Comparison of ENCODE assay signal across 30 mouse cellular contexts in genomic region chr13:54781086-54781485, GRCm38 (mm10). TPM values are rescaled to one million over a fixed set of nuclear protein-coding genes. Genes with fewer than 3 reads are reported as not detected.
DNase-seq lines count a peak whose midpoint lies in the region; ATAC-seq and TF ChIP-seq lines count a peak whose summit lies in the region.
"Had no signal": no experiment of that assay in that cellular context is flagged by ENCODE, and none has a peak within 500 bp of the region (broad histone marks: within the 10 kb centered on the region; RNA-seq: fewer than 3 reads in every experiment).

No protein-coding gene starts in this region.

- H3K27ac ChIP-seq in forebrain, embryonic 13.5 days: peak overlapping the region; percentile 25; the same call in 1 of the 2 replicates
- no peak overlapping the region for H3K27ac ChIP-seq in forebrain, embryonic 11.5 days (ENCODE audit: low read depth, low read length)
- 0 out of 2 replicates have a peak overlapping the region, but pooled peaks have one; percentile 11 for H3K27ac ChIP-seq in hindbrain, postnatal 0 days
- no peak overlapping the region for H3K27ac ChIP-seq in hindbrain, embryonic 14.5 days
- peak overlapping the region; percentile 44; the same call in 1 of the 2 replicates for H3K27ac ChIP-seq in midbrain, embryonic 13.5 days
- H3K27ac ChIP-seq in midbrain, embryonic 10.5 days (replicated peaks): no peak overlapping the region
- H3K27ac ChIP-seq: forebrain, embryonic 12.5 days; heart, embryonic 15.5 days; hindbrain, embryonic 15.5 days; limb, embryonic 13.5 days; liver, embryonic 12.5 days; neural tube, embryonic 12.5 days; stomach, postnatal 0 days had no signal

- TF ChIP-seq CTCF in hindbrain, postnatal 0 days (IDR thresholded peaks at IDR 0.05; ENCODE audit: low read depth): no peak

- no peak overlapping the region for H3K9ac ChIP-seq in forebrain, embryonic 13.5 days
- H3K9ac ChIP-seq in forebrain, embryonic 11.5 days (ENCODE audit: low read length): no peak overlapping the region
- H3K9ac ChIP-seq in hindbrain, postnatal 0 days (replicated peaks; ENCODE audit: low read length): no peak overlapping the region
- no peak overlapping the region for H3K9ac ChIP-seq in hindbrain, embryonic 14.5 days
- H3K9ac ChIP-seq in midbrain, embryonic 13.5 days (replicated peaks): no peak overlapping the region
- H3K9ac ChIP-seq: forebrain, embryonic 12.5 days; heart, embryonic 15.5 days; hindbrain, embryonic 15.5 days; limb, embryonic 13.5 days; liver, embryonic 12.5 days; neural tube, embryonic 12.5 days had no signal

- H3K4me1 ChIP-seq in forebrain, embryonic 13.5 days: peaks cover 8% of the 10 kb centered on the region
- H3K4me1 ChIP-seq in forebrain, embryonic 11.5 days (replicated peaks; ENCODE audit: control insufficient read depth, insufficient read depth, low read length): no peaks in the 10 kb centered on the region
- H3K4me1 ChIP-seq in hindbrain, postnatal 0 days (ENCODE audit: insufficient read depth, low read length): 0 out of 2 replicates have a peak, but pooled peaks cover 5% of the 10 kb centered on the region
- H3K4me1 ChIP-seq in hindbrain, embryonic 14.5 days (replicated peaks; ENCODE audit: control insufficient read depth, insufficient read depth, low read length): no peaks in the 10 kb centered on the region
- peaks cover 6% of the 10 kb centered on the region; the same call in 1 of the 2 replicates for H3K4me1 ChIP-seq in midbrain, embryonic 13.5 days (replicated peaks)
- no peaks in the 10 kb centered on the region for H3K4me1 ChIP-seq in midbrain, embryonic 10.5 days
- H3K4me1 ChIP-seq: forebrain, embryonic 12.5 days; liver, embryonic 12.5 days; neural tube, embryonic 12.5 days had no signal

- no peak overlapping the region for H3K4me3 ChIP-seq in forebrain, embryonic 13.5 days
- H3K4me3 ChIP-seq in forebrain, embryonic 11.5 days (ENCODE audit: low read depth, low read length): no peak overlapping the region
- H3K4me3 ChIP-seq in hindbrain, postnatal 0 days (ENCODE audit: low read length): no peak overlapping the region
- H3K4me3 ChIP-seq in hindbrain, embryonic 14.5 days (replicated peaks; ENCODE audit: low read length): no peak overlapping the region
- H3K4me3 ChIP-seq in midbrain, embryonic 13.5 days (replicated peaks): no peak overlapping the region
- H3K4me3 ChIP-seq in midbrain, embryonic 10.5 days: no peak overlapping the region
- H3K4me3 ChIP-seq: forebrain, embryonic 12.5 days; heart, embryonic 15.5 days; hindbrain, embryonic 15.5 days; limb, embryonic 13.5 days; liver, embryonic 12.5 days; neural tube, embryonic 12.5 days had no signal

- no peaks in the 10 kb centered on the region for H3K36me3 ChIP-seq in forebrain, embryonic 13.5 days (ENCODE audit: poor library complexity, severe bottlenecking)
- no peaks in the 10 kb centered on the region for H3K36me3 ChIP-seq in forebrain, embryonic 11.5 days (ENCODE audit: control insufficient read depth, insufficient read depth, low read length)
- no peaks in the 10 kb centered on the region for H3K36me3 ChIP-seq in hindbrain, postnatal 0 days (ENCODE audit: insufficient read depth, low read length)
- H3K36me3 ChIP-seq in hindbrain, embryonic 14.5 days (replicated peaks; ENCODE audit: control insufficient read depth, insufficient read depth): no peaks in the 10 kb centered on the region
- H3K36me3 ChIP-seq in midbrain, embryonic 13.5 days: no peaks in the 10 kb centered on the region
- H3K36me3 ChIP-seq in midbrain, embryonic 10.5 days: no peaks in the 10 kb centered on the region
- H3K36me3 ChIP-seq: forebrain, embryonic 12.5 days; G1E; heart, embryonic 15.5 days; hindbrain, embryonic 15.5 days; limb, embryonic 13.5 days; liver, embryonic 12.5 days; neural tube, embryonic 12.5 days had no signal

- DNase-seq in forebrain, embryonic 11.5 days (ENCODE audit: low spot score): no peak
- no peak for DNase-seq in hindbrain, postnatal 0 days (ENCODE audit: low spot score)
- DNase-seq in hindbrain, embryonic 14.5 days (ENCODE audit: low spot score): no peak
- no peak for DNase-seq in midbrain, embryonic 10.5 days (ENCODE audit: low spot score)
- peak; percentile 51 for DNase-seq in telencephalon, adult 2 months (ENCODE audit: low read depth, low spot score)
- DNase-seq: B cell, adult 2 months; kidney, adult 9 months; lung, adult 18-20 months had no signal

- ATAC-seq in forebrain, embryonic 13.5 days: no peak
- ATAC-seq in forebrain, embryonic 11.5 days (replicated peaks; ENCODE audit: low FRiP score): no peak
- ATAC-seq in hindbrain, postnatal 0 days: peak; percentile 47; the same call in 1 of the 2 replicates
- ATAC-seq in hindbrain, embryonic 14.5 days (ENCODE audit: low FRiP score): no peak
- no peak for ATAC-seq in midbrain, embryonic 13.5 days
- ATAC-seq: intestine, embryonic 16.5 days; liver, embryonic 12.5 days had no signal

- no peaks in the 10 kb centered on the region for H3K9me3 ChIP-seq in forebrain, embryonic 13.5 days (replicated peaks)
- no peaks in the 10 kb centered on the region for H3K9me3 ChIP-seq in forebrain, embryonic 11.5 days (ENCODE audit: control insufficient read depth, low read length)
- H3K9me3 ChIP-seq in hindbrain, postnatal 0 days (ENCODE audit: low read length): no peaks in the 10 kb centered on the region
- no peaks in the 10 kb centered on the region for H3K9me3 ChIP-seq in hindbrain, embryonic 14.5 days (ENCODE audit: control insufficient read depth, low read length)
- H3K9me3 ChIP-seq in midbrain, embryonic 13.5 days: no peaks in the 10 kb centered on the region
- H3K9me3 ChIP-seq in midbrain, embryonic 10.5 days (replicated peaks): no peaks in the 10 kb centered on the region
- H3K9me3 ChIP-seq: forebrain, embryonic 12.5 days; G1E; heart, embryonic 15.5 days; hindbrain, embryonic 15.5 days; limb, embryonic 13.5 days; neural tube, embryonic 12.5 days had no signal

- H3K27me3 ChIP-seq in forebrain, embryonic 13.5 days: no peaks in the 10 kb centered on the region
- no peaks in the 10 kb centered on the region for H3K27me3 ChIP-seq in forebrain, embryonic 11.5 days (ENCODE audit: control insufficient read depth, insufficient read depth, low read length)
- H3K27me3 ChIP-seq in hindbrain, postnatal 0 days (ENCODE audit: insufficient read depth, low read length): no peaks in the 10 kb centered on the region
- no peaks in the 10 kb centered on the region for H3K27me3 ChIP-seq in hindbrain, embryonic 14.5 days (ENCODE audit: control insufficient read depth, insufficient read depth, low read length)
- no peaks in the 10 kb centered on the region for H3K27me3 ChIP-seq in midbrain, embryonic 13.5 days
- H3K27me3 ChIP-seq in midbrain, embryonic 10.5 days (ENCODE audit: low read depth, poor library complexity, severe bottlenecking): no peaks in the 10 kb centered on the region
- H3K27me3 ChIP-seq: forebrain, embryonic 12.5 days; hindbrain, embryonic 15.5 days; limb, embryonic 13.5 days; neural tube, embryonic 12.5 days; Patski had no signal

- H3K4me2 ChIP-seq in forebrain, embryonic 13.5 days: no peak overlapping the region
- H3K4me2 ChIP-seq in forebrain, embryonic 11.5 days (ENCODE audit: low read depth, low read length, severe bottlenecking): no peak overlapping the region
- no peak overlapping the region for H3K4me2 ChIP-seq in hindbrain, postnatal 0 days (ENCODE audit: low read depth, low read length)
- no peak overlapping the region for H3K4me2 ChIP-seq in hindbrain, embryonic 14.5 days (replicated peaks)
- H3K4me2 ChIP-seq in midbrain, embryonic 13.5 days (replicated peaks): no peak overlapping the region
- H3K4me2 ChIP-seq: forebrain, embryonic 12.5 days; heart, embryonic 15.5 days; hindbrain, embryonic 15.5 days; limb, embryonic 13.5 days; liver, embryonic 12.5 days; midbrain, embryonic 11.5 days; neural tube, embryonic 12.5 days had no signal

- WGBS in forebrain, embryonic 13.5 days: 88% methylated on average over 3 of the region's 3 CpGs
- WGBS in forebrain, embryonic 11.5 days: 87% methylated on average over 3 of the region's 3 CpGs
- 76% methylated on average over 3 of the region's 3 CpGs for WGBS in hindbrain, postnatal 0 days
- WGBS in hindbrain, embryonic 14.5 days: 89% methylated on average over 3 of the region's 3 CpGs
- WGBS in midbrain, embryonic 13.5 days: 92% methylated on average over 3 of the region's 3 CpGs
- 89% methylated on average over 3 of the region's 3 CpGs for WGBS in midbrain, embryonic 10.5 days

RNA-seq across cellular contexts. Expression of gene Eif4e1b, which starts 2.7 kb away (rescaled TPM):
- not detected in 2 replicates for polyA plus RNA-seq in forebrain, embryonic 13.5 days (2015; fragmentation: Nextera tagmentation; extraction: Ambion mirVana)
- polyA plus RNA-seq in forebrain, embryonic 11.5 days (2014; fragmentation: Nextera tagmentation; extraction: Ambion mirVana): not detected in 2 replicates
- not detected in 2 replicates for total RNA-seq in hindbrain, postnatal 0 days (2014; rRNA removed)
- not detected in 2 replicates for polyA plus RNA-seq in hindbrain, postnatal 0 days (2015; fragmentation: Nextera tagmentation; extraction: Ambion mirVana)
- not detected in 2 replicates for polyA plus RNA-seq in hindbrain, embryonic 14.5 days (2014; fragmentation: Nextera tagmentation; extraction: Ambion mirVana)
- polyA plus RNA-seq in midbrain, embryonic 13.5 days (2015; fragmentation: Nextera tagmentation; extraction: Ambion mirVana): not detected in 2 replicates
- polyA plus RNA-seq in midbrain, embryonic 10.5 days (2016; fragmentation: Nextera tagmentation; extraction: Ambion mirVana): not detected in 2 replicates
- total RNA-seq: adrenal gland, adult 18-20 months; adrenal gland, postnatal 4 days; CH12.LX; heart, postnatal 36 days; layer of hippocampus, adult 18-20 months had no signal
- polyA plus RNA-seq: cortical plate, adult 2 months; embryonic facial prominence, embryonic 11.5 days; forebrain, embryonic 12.5 days; G1E; gonadal fat pad, adult 2 months; heart, embryonic 15.5 days; hindbrain, embryonic 15.5 days; intestine, embryonic 16.5 days; limb, embryonic 13.5 days; liver, embryonic 12.5 days; midbrain, embryonic 11.5 days; neural tube, embryonic 12.5 days; Patski; stomach, postnatal 0 days; thymus, postnatal 0 days had no signal

RNA-seq across cellular contexts. Expression of gene Tspan17, which starts 8.1 kb away (rescaled TPM):
- 11.9 and 15.0 TPM in 2 replicates for polyA plus RNA-seq in forebrain, embryonic 13.5 days (2015; fragmentation: Nextera tagmentation; extraction: Ambion mirVana)
- polyA plus RNA-seq in forebrain, embryonic 11.5 days (2014; fragmentation: Nextera tagmentation; extraction: Ambion mirVana): 6.9 and 8.1 TPM in 2 replicates
- 53.2 and 60.5 TPM in 2 replicates for total RNA-seq in hindbrain, postnatal 0 days (2014; rRNA removed)
- polyA plus RNA-seq in hindbrain, postnatal 0 days (2015; fragmentation: Nextera tagmentation; extraction: Ambion mirVana): 143 and 153 TPM in 2 replicates
- 72.8 and 74.1 TPM in 2 replicates for polyA plus RNA-seq in hindbrain, embryonic 14.5 days (2014; fragmentation: Nextera tagmentation; extraction: Ambion mirVana)
- polyA plus RNA-seq in midbrain, embryonic 13.5 days (2015; fragmentation: Nextera tagmentation; extraction: Ambion mirVana): 28.3 and 30.5 TPM in 2 replicates
- 12.9 and 20.6 TPM in 2 replicates for polyA plus RNA-seq in midbrain, embryonic 10.5 days (2016; fragmentation: Nextera tagmentation; extraction: Ambion mirVana)

RNA-seq across cellular contexts. Expression of gene Sncb, which starts 14.7 kb away (rescaled TPM):
- 9.1 and 10.6 TPM in 2 replicates for polyA plus RNA-seq in forebrain, embryonic 13.5 days (2015; fragmentation: Nextera tagmentation; extraction: Ambion mirVana)
- 1.3 and 2.6 TPM in 2 replicates for polyA plus RNA-seq in forebrain, embryonic 11.5 days (2014; fragmentation: Nextera tagmentation; extraction: Ambion mirVana)
- 96.8 and 111 TPM in 2 replicates for total RNA-seq in hindbrain, postnatal 0 days (2014; rRNA removed)
- polyA plus RNA-seq in hindbrain, postnatal 0 days (2015; fragmentation: Nextera tagmentation; extraction: Ambion mirVana): 202 and 222 TPM in 2 replicates
- polyA plus RNA-seq in hindbrain, embryonic 14.5 days (2014; fragmentation: Nextera tagmentation; extraction: Ambion mirVana): 78.0 and 103 TPM in 2 replicates
- polyA plus RNA-seq in midbrain, embryonic 13.5 days (2015; fragmentation: Nextera tagmentation; extraction: Ambion mirVana): 8.9 and 10.0 TPM in 2 replicates
- 1.5 TPM in 2 replicates for polyA plus RNA-seq in midbrain, embryonic 10.5 days (2016; fragmentation: Nextera tagmentation; extraction: Ambion mirVana)
- total RNA-seq: CH12.LX; G1E; heart, postnatal 36 days had no signal
- polyA plus RNA-seq: G1E; gonadal fat pad, adult 2 months; heart, embryonic 15.5 days; limb, embryonic 13.5 days; liver, embryonic 12.5 days; Patski; thymus, postnatal 0 days had no signal

RNA-seq across cellular contexts. Expression of gene Gprin1, which starts 31.4 kb away (rescaled TPM):
- polyA plus RNA-seq in forebrain, embryonic 13.5 days (2015; fragmentation: Nextera tagmentation; extraction: Ambion mirVana): 3.5 TPM in 2 replicates
- 8.2 and 13.5 TPM in 2 replicates for polyA plus RNA-seq in forebrain, embryonic 11.5 days (2014; fragmentation: Nextera tagmentation; extraction: Ambion mirVana)
- total RNA-seq in hindbrain, postnatal 0 days (2014; rRNA removed): 146 and 153 TPM in 2 replicates
- polyA plus RNA-seq in hindbrain, postnatal 0 days (2015; fragmentation: Nextera tagmentation; extraction: Ambion mirVana): 18.3 and 19.9 TPM in 2 replicates
- 23.5 and 31.6 TPM in 2 replicates for polyA plus RNA-seq in hindbrain, embryonic 14.5 days (2014; fragmentation: Nextera tagmentation; extraction: Ambion mirVana)
- 5.1 and 5.8 TPM in 2 replicates for polyA plus RNA-seq in midbrain, embryonic 13.5 days (2015; fragmentation: Nextera tagmentation; extraction: Ambion mirVana)
- polyA plus RNA-seq in midbrain, embryonic 10.5 days (2016; fragmentation: Nextera tagmentation; extraction: Ambion mirVana): 0.88 and 1.1 TPM in 2 replicates
- total RNA-seq: CH12.LX; heart, postnatal 36 days had no signal
- polyA plus RNA-seq: G1E had no signal

Comparison
In these comparisons a context has a peak if more than half of its experiments do, and no peak if none do; other contexts are left out.
1. H3K27ac ChIP-seq: peak in forebrain, embryonic 13.5 days (single experiment), hindbrain, postnatal 0 days (single experiment) and midbrain, embryonic 13.5 days (single experiment); none in forebrain, embryonic 11.5 days (single experiment), hindbrain, embryonic 14.5 days (single experiment) and midbrain, embryonic 10.5 days (single experiment).